Mouse (Mus musculus): Measurements from ENCODE around the gene Dhx37. TPM values are rescaled to one million over a fixed set of nuclear protein-coding genes. Genes with fewer than 3 reads are reported as not detected.

Gene Dhx37
- polyA plus RNA-seq, 1 experiment from 2014 or later: 13.2 TPM

DNA sequence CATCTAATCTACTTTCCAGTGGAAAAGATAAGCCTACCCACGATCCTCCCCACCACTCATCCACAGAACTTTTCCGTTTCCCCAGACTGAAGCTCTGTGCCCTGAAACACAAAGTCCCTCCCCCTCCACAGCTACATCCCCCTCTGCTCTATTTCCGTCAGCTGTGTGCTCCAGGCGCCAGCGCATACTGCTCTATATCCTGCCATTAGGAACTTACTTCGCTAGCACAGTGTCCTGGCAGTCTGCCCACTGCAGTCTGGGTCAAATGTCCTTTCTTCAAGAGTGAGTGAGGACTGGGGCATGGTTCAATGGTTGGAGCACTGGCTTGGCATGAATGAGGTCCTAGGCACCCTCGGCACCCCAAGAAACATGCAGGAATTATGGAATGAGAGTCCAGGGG, 70.0 kb downstream of the Dhx37 start:
- no peak for ATAC-seq
- no peaks in the 10 kb centered on the region for H3K36me3 ChIP-seq
- H3K4me3 ChIP-seq (replicated peaks): no peak overlapping the region
- H3K4me2 ChIP-seq (replicated peaks): no peak overlapping the region
- H3K9me3 ChIP-seq: no peaks in the 10 kb centered on the region
- no peaks in the 10 kb centered on the region for H3K4me1 ChIP-seq (replicated peaks)
- no peaks in the 10 kb centered on the region for H3K27me3 ChIP-seq
- WGBS: 85% methylated on average over 7 of the region's 7 CpGs
- H3K27ac ChIP-seq: no peak overlapping the region
- no peak overlapping the region for H3K9ac ChIP-seq (replicated peaks)

Small RNA genes lying within 50 kb of the gene (microRNA-seq; reads per million reads assigned to microRNA genes)
- not detected for gene Gm27551

Other genes starting within 250 kb of the Dhx37 start
- gene Scarb1, start 93.0 kb downstream of the Dhx37 start, polyA plus RNA-seq (2015; fragmentation: Nextera tagmentation; extraction: Ambion mirVana): 22.1 and 22.8 TPM in 2 replicates
- gene Gm10382, start 44.8 kb downstream of the Dhx37 start, polyA plus RNA-seq (2015; fragmentation: Nextera tagmentation; extraction: Ambion mirVana): 0.39 and 0.89 TPM in 2 replicates
- gene Ubc, start 43.9 kb downstream of the Dhx37 start, polyA plus RNA-seq (2015; fragmentation: Nextera tagmentation; extraction: Ambion mirVana): 1,275 and 1,322 TPM in 2 replicates
- gene Bri3bp, start 7.4 kb upstream of the Dhx37 start, polyA plus RNA-seq (2015; fragmentation: Nextera tagmentation; extraction: Ambion mirVana): 28.2 and 29.6 TPM in 2 replicates
- 54.5 and 57.5 TPM in 2 replicates for gene Aacs, start 41.7 kb upstream of the Dhx37 start, polyA plus RNA-seq (2015; fragmentation: Nextera tagmentation; extraction: Ambion mirVana)
- gene Tmem132b, start 97.7 kb upstream of the Dhx37 start, polyA plus RNA-seq (2015; fragmentation: Nextera tagmentation; extraction: Ambion mirVana): 2.5 and 2.7 TPM in 2 replicates